Mouse (Mus musculus) CH12F3 (cell line): ENCODE results near the gene Ptprn2.

Experiments used
- in situ Hi-C: fragments of 300-500 bp; cut with MboI; formaldehyde crosslinking; loops from 2 replicates; pipeline ENCODE4 v1.14.3; 2020; ENCODE audit warnings: low sequenced_read_pairs

Ptprn2 gene

GRCm38 (mm10) chr12:116861360-116862017, 376.0 kb downstream of the Ptprn2 start:
- in situ Hi-C loops: no loop called here

- in situ Hi-C loops: no loop called here
Observed at GRCm38 (mm10) chr12:116863291-116863899, 377.9 kb downstream of the Ptprn2 start.

DNA sequence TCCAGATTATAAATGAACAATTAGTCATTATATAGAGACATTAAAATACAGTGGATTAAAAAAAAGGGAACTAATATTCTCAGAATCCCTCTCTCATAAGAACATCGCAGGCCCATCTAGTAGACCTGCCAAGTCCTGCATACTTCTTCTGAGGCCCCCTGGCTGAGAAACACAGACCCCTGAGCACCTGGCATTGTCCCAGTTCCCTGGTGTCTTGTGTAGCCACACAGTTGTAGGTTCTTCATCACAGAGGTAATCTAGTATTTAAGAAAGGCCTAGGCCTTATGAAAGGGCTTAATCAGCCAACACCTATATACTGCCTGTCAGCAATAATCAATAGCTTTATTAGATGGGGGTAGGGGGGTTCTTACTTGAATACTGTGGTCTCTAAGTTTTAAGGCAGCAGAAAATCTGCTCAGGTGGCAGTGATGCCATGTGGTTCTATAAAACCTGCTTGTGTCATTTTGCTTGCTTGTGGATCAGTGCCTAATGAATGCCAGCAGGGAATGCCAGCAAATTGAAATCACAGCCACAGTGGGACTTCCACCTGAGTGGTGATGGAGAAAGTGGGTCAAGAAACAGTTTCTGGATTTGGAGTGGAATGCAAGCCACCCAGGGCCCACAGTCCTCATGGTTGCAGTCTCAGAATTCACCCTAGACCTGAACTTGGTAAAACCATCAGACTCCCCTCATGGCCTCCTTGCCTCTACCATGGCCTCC, 388.5 kb downstream of the Ptprn2 start:
- in situ Hi-C loops: no loop called here

DNA sequence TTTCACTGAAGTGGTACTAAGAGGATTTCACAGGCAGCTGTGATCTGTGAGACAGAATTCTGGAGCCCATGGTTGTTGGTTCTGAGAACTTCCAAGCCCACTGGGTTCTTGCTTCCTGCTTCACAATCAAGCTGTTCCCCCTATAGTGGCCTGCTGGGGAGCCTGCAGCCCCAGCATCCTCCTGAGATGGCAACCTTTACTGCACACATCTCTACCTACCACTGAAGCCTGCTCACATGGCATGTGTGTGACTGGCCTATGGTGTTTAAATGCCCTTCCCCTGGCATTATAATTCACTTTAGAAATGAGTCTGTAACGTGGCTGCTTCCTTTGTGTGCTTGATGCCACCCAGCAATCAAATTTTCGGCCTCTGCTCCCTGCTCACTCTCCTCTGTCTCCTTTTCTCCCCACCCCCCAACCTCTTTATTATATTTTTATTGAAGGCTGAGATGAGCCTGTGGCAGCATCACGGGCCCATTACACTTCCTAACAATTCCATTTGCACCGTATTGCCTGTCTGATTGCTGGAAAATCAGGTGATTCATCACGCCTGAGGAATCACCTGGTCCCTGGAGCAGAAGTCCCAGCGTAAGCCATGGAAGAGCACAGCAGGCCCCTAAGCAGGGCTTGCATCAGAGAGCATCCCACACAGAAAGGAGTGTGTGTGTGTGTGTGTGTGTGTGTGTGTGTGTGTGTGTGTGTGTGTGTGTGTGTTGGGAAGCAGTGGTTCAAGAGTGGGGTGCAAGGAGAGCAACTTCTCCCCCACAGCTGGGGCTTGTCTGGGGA, 402.2 kb downstream of the Ptprn2 start:
- in situ Hi-C loops: no loop called here

DNA sequence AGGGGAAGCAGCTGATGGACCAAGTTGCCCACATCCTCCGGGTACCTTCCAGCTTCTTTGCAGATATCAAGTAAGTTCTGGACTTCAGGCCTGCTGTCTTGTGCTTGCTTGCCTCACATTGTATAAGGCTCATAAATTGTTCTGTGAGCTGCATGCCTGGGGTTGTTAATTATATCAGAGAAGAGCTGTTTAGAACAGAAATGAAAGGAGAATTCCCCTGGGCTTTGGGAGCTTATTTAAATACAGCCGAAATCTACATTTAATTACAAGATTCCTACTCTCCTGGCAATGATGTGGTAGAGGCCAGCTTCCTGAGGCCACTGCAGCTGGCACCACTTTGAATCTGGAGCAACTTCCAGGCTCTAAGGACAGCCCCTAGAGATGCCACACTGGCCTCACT, 403.3 kb downstream of the Ptprn2 start:
- in situ Hi-C loops: no loop called here

GRCm38 (mm10) chr12:116892584-116892983, 407.1 kb downstream of the Ptprn2 start:
- in situ Hi-C loops: no loop called here

GRCm38 (mm10) chr12:116896651-116897050, 411.1 kb downstream of the Ptprn2 start:
- in situ Hi-C loops: no loop called here

- in situ Hi-C loops: no loop called here
Observed at GRCm38 (mm10) chr12:116901773-116902172, 416.3 kb downstream of the Ptprn2 start.

GRCm38 (mm10) chr12:116907424-116907823, 421.9 kb downstream of the Ptprn2 start:
- in situ Hi-C loops: no loop called here

GRCm38 (mm10) chr12:116908668-116909067, 423.1 kb downstream of the Ptprn2 start:
- in situ Hi-C loops: no loop called here

DNA sequence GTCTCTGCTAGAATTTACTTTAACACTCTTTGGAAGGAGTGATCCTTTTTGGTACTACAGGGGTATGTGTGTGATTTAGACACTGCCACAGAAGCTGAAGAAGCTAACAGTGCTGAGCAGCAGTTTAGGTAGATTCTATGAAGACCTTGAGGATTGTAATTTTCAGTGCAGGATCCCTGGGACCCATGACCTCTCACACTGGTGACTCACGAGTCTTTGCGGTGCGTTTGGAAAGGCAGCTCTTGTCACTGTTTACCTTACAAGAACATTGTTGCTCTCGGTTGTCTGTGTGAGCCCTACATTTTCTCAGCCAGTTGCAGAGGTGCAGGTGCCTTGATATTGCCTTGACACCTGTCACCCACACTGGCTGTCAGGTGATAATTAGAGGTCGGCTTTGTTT, 431.3 kb downstream of the Ptprn2 start:
- in situ Hi-C loops: no loop called here

GRCm38 (mm10) chr12:116919185-116919584, 433.7 kb downstream of the Ptprn2 start:
- in situ Hi-C loops: no loop called here

DNA sequence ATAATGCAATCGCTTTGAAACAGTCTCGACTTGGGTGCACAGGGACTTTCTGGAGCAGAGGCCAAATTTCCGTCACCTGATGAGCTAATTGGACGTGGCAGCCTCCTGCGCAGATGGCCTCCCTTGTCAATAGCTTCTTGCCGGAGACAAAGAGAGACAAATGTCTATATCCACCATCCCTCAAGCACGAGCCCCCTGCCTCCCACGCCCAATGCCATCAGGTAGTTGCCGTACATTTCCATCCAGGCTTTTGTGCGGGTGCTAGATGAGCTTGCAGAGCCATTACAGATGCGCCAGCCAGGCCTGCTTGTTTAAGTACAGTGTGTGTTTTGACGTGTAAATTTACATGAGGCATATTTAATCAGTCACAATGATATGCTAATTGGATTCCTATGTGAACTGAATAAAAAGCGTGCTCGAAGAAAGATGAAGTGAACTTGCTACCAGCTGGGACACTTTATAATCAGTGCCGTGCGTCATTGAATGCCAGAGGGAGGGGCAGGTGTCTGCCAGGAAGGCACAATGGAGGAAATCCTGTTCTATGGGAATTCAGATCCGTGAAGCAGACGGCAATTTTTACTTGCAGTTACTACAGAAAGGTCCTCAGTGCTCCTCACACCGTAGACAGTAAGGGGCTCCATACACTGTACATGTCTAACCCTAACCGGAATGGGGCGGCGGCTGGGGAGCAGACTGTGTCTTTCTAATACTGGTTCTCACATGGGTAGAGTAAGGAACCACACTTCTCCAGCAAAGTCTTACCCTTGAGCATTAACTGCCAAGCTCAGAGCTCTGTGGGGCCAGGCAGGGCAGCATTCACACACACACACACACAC, 434.4 kb downstream of the Ptprn2 start:
- in situ Hi-C loops: no loop called here

DNA sequence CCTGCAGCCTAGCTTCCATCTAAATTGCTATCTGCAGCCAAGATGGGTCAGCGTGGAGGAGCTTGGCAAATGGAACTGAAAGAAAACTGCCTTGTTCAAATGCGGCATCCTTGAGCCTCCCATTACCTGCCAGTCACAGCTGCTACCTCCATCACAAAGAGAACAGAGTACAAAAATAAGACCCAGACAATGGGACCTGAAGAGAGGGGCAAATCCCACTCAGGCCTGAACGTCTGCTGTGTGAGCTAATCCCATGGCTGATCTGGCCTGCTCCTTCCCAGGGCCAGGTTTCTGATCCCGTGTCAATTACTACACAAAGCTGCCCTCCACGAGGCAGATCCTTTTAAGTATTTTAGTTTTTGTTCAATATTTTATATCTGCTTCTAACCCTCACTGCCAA, 441.6 kb downstream of the Ptprn2 start:
- in situ Hi-C loops: no loop called here

GRCm38 (mm10) chr12:116927516-116927915, 442.0 kb downstream of the Ptprn2 start:
- in situ Hi-C loops: no loop called here

DNA sequence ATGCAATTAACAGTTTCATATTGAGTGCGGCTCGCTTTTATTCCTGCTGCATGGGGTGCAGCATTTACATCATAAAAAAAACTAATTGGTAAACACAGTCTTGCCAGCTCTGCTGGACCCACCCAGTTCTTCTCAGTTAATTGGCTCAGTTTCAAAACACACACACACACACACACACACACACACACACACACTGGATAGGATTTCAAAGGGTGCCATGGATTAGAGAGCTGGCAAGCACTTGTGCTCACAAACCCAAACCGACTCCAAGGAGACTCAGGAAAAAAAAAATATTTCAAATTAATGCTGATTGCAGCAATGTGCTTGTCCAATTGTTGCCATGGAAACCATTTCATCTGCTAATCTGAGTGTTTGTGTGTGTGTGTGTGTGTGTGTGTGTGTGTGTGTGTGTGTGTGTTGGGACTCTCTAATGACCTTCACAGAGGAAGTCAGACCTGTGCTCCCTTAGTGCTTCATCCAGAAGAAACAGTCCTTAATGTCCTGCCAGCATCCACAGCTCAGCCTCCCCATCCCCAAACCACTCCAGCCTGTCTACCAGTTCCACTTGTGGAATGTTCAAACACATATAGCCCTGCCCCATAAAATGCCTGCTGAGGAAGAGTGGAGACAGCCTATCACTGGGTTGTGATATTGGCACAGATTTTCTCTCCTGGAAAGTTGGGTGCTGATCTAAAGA, 452.8 kb downstream of the Ptprn2 start:
- in situ Hi-C loops: no loop called here

GRCm38 (mm10) chr12:116943883-116944282, 458.4 kb downstream of the Ptprn2 start:
- in situ Hi-C loops: no loop called here

DNA sequence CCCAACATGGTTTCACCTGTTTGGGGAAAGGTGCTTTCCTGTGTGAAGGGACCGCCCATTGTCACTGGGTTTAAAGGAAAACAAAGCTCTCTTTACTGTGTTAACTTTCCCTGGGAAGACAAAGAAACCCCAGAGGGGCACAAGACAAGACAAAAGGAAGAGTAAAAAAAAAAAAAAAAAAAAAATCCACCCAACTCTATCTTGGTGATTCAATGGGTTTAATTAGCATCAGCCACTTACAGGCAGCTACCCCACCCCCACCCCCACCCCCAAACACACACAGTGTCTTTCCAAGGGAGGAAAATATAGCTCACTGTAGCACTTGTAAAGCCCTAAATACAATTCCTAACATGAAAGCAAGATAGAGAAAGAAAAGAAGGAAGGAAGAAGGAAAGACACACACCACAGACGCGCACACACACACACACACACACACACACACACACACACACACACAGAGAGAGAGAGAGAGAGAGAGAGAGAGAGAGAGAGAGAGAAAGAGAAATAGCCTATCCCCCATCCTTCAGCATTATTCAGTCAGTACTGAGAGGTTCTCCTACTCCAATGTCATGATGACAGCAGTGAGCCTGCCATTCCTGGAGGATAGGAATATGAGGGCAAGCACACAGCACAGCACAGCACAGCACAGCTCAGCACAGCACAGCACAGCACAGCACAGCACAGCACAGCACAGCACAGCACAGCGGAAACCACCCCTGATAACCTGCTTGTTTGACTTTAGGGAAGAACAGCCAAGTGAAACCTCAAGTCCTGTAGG, 462.8 kb downstream of the Ptprn2 start:
- in situ Hi-C loops: no loop called here

DNA sequence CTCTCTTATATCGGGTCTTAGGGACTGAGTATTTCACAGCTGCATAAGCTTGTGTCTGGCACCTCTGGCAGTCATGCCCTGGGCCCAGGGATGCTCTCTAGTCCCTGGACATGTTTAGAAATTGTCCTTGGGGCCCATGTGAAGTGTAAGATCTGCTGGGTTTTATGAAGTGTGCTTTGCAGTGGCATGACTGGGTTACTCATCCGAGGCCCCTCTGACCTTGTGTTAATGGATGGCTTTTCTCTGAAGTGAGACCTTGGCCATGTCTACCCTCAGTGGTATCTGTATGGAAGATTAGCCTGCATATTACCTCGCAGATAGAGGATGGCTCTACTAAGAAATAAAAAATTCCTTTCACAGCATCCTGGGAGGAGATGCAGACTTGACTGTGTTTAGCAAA, 464.2 kb downstream of the Ptprn2 start:
- in situ Hi-C loops: no loop called here
